Mouse (Mus musculus): ENCODE results near the gene Inf2.

DNA sequence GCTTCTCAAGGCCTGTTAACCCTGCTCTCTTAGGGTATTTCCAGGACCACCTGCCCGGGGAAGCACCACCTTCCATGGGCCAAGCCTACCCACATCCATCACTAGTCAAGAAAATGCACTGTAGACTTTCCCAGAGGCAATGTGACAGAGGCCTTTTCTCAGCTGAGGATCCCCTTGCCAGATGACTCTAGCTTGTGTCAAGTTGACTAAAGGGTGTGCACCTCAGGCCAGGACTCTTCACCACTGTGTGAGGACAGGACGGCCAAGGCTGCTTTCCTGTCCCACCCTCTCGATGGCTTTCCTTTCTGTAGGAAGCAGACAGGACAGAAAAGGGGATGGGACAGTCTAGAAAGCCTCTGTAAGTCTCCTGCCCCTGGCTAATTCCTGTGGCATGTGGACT lies 3.1 kb downstream of the Inf2 start:
- TF ChIP-seq CTCF (IDR thresholded peaks at IDR 0.05; ENCODE audit: extremely low read depth, insufficient read depth, insufficient read length, insufficient replicate concordance), result no peak
- TF ChIP-seq POLR2A (IDR thresholded peaks at IDR 0.05; ENCODE audit: low read depth, low read length), result no peak
